Mouse (Mus musculus) Patski (cell line): ENCODE results near the gene Cideb. TPM values are rescaled to one million over a fixed set of nuclear protein-coding genes. Genes with fewer than 3 reads are reported as not detected.
A peak's percentile ranks its signal among the peaks of the same experiment; 100 is the strongest.

Experiments
- ATAC-seq: fragments of 100-300 bp; one replicate; pipeline ENCODE4 v1.8.0; 2021
- CTCF ChIA-PET: fragments of 350-600 bp; sonication (Branson Sonifier 250); formaldehyde crosslinking; loops from one replicate; lab custom pipeline; 2022; ENCODE audit warnings: inconsistent platforms; lab: Charles Lee
- POLR2A ChIA-PET: fragments of 350-600 bp; sonication (Branson Sonifier 250); formaldehyde crosslinking; loops from one replicate; lab custom pipeline; 2022; ENCODE audit warnings: antibody characterized with exemption, inconsistent platforms; lab: Charles Lee
- DNase-seq: peaks from one replicate; pipeline ENCODE4 v3.0.0-alpha.2; 2011; ENCODE audit warnings: low read depth, low spot score
- H3K27me3 ChIP-seq: fragments of 371-371 bp; one replicate; pipeline ENCODE4 v1.5.1; 2021
- CTCF ChIP-seq: fragments of 100-300 bp; IDR thresholded peaks from one replicate; pipeline ENCODE4 v1.5.1; 2021
- in situ Hi-C: fragments of 300-500 bp; cut with MboI; formaldehyde crosslinking; loops from 3 replicates; pipeline ENCODE4 v1.11.1; 2018; ENCODE audit warnings: low pct_unique_long_range_greater_than_20kb, mixed read lengths
- polyA plus RNA-seq: library from polyadenylated mRNA; unstranded; gene quantifications from one replicate; pipeline ENCODE4 v1.2.3, GENCODE M21; 2021

Cideb gene
- polyA plus RNA-seq, 1 experiment from 2014 or later = 1.9 TPM

DNA sequence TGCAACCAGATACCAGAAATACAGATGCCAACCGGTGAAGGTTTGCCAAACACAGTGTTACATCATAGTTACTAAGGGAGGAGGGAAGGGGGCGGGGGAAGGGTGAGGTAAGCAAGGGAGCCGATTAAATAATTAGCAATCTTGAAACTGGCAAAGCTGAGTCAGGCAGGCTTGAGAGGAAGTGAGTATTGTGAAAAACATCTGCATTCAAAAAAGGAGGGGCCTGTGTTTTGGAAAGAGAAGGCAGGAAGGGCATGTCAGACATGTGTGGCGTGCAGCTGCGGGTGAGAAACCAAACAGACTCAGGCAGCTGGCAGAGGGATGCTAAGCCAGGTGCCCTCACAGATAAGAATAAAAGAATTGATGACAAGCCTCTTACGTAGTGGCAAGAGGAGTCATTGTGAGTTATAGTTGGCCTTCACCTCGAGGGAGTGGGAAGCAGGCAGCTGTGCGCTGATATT, 33.8 kb downstream of the Cideb start:
- peak; percentile 58 for ATAC-seq
- ChIA-PET CTCF (interaction anchor here (0.9 to 1.0 kb wide), 2 partner anchors 11 to 12 kb away, joined by 3 read pairs; no protein-coding TSS in a partner anchor), POLR2A (interaction anchor here (1.3 kb wide), 1 partner anchor 8 kb away, joined by 3 read pairs; no protein-coding TSS in a partner anchor)
- DNase-seq = no peak
- H3K27me3 ChIP-seq = no peaks in the 10 kb centered on the region
- no peak for TF ChIP-seq CTCF
- in situ Hi-C loops = no loop called here

DNA sequence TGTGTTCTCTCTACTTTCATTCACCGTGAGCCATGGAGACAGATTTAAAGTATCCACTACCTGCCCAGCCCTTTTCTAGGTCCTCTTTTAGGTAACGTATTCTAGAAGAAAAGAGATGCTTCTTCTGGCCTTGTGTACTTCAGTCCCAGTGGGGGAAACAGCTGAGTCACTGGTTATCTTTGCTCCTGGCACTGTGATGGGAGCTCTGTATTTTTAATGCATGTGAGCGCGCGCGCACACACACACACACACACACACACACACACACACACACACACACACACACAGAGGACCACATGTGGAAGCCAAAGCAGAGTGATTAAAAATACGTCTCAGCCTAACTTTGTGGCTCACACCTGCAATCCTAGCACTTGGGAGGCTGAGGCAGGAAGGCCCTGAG, 34.8 kb downstream of the Cideb start:
- ChIA-PET POLR2A (no interaction called here), CTCF (interaction anchor here (0.6 to 3.3 kb wide), 2 partner anchors 20 to 42 kb away, joined by 3 to 15 read pairs; partner anchors contain the start of gene Tinf2)
- no peak for TF ChIP-seq CTCF
- H3K27me3 ChIP-seq = no peaks in the 10 kb centered on the region
- no peak for ATAC-seq
- DNase-seq = no peak
- in situ Hi-C loops = no loop called here

DNA sequence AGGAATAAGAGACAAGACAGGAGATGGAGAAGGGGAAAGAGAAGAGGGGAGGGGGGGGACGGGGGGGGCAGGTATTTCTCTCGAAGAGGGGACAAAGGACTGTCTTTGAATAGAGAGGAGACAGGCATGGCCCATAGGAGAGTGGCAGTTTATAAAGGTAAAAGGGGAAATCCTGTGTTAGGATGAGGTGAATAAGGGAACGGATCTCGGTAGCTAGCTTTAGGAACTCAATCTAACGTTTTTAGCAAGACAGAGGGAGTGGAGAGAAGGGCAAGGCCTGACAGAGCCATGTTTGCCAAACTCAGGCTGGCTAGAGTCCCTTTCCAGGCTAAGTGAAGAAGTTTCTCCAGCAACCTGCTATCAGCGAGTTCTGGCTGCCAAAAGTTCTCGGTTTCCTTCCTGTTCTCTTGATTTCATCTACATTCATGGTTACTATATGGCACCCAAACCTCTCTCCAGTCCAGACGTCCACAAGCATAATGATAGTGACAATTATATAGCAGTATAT, 35.8 kb downstream of the Cideb start:
- CTCF ChIA-PET = interaction anchor here (0.8 to 3.3 kb wide), 7 partner anchors 9 to 69 kb away, joined by 3 to 15 read pairs (median 3); no protein-coding TSS in a partner anchor
- no peak for DNase-seq
- H3K27me3 ChIP-seq = no peaks in the 10 kb centered on the region
- no peak for ATAC-seq
- in situ Hi-C loops = no loop called here
- no peak for TF ChIP-seq CTCF
- POLR2A ChIA-PET = no interaction called here

DNA sequence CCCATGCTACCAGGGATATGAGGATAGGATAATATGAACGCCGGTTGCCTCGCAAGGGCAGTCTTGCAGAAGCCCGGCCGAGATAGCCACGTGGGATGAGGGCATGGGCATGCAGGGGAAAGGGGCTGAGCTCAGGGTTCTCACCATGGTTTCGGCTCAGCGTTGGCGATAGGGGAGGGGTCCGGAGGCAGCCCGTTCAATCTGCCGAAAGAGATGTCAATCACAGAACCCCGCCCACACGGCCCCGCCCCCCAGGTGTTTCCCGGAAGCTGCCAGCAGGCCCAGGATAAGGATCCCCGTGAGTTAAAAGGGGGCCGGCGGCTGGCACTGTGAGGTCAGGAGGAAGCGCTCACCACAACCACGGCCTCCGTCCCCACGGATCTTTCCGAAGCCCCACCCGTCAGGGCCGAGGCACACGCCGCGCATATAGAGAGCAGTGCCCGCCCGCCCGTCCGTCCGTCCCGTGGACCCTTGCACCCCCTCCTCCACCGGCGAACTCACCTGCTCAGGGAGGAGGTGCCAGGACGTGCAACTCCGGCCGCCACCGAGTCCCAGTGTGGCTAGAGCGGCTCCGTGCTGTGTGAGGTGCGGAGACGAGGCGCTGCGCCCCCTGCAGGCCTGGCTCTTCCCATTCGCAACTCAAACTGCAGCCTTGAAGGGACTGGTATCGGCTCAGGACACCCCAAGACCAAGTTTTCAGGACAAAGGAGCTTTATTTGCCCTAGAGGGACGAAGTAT, 36.4 kb downstream of the Cideb start, which contains the start of gene Rabggta:
Gene Rabggta, minus strand, starts transcription at position 564 of the 738 bp plus-strand sequence.
- ATAC-seq (peak; percentile 62), DNase-seq (no peak)
- H3K27me3 ChIP-seq = no peaks in the 10 kb centered on the region
- no peak for TF ChIP-seq CTCF
- CTCF ChIA-PET = interaction anchor here (0.8 to 3.3 kb wide), 11 partner anchors 9 to 69 kb away, joined by 3 to 15 read pairs (median 3); partner anchors contain the start of gene Tinf2
- in situ Hi-C loops = no loop called here
- POLR2A ChIA-PET = no interaction called here

DNA sequence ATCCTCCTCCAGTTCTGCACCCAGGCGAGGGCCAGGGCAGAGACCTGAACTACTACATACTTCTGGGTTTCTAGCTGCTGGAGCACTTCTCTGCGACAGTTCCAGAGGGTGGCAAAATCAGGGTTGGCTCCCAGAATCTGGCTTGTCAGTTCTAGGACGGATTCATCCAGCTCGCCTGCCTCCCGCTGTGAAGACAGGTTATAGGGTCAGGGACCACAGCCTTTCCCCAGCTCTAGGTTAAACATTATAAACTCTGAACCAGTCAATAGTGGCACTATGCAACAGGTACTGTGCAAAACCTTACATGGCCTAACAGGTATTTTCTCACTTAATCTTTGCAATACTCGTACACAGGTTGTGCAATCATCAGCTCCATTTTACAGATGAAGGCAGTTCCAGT, 37.2 kb downstream of the Cideb start:
- DNase-seq (no peak), ATAC-seq (no peak)
- in situ Hi-C loops = no loop called here
- ChIA-PET CTCF (interaction anchor here (1.0 to 3.3 kb wide), 6 partner anchors 14 to 39 kb away, joined by 3 to 15 read pairs (median 5); partner anchors contain the start of gene Tinf2), POLR2A (no interaction called here)
- no peaks in the 10 kb centered on the region for H3K27me3 ChIP-seq
- no peak for TF ChIP-seq CTCF

DNA sequence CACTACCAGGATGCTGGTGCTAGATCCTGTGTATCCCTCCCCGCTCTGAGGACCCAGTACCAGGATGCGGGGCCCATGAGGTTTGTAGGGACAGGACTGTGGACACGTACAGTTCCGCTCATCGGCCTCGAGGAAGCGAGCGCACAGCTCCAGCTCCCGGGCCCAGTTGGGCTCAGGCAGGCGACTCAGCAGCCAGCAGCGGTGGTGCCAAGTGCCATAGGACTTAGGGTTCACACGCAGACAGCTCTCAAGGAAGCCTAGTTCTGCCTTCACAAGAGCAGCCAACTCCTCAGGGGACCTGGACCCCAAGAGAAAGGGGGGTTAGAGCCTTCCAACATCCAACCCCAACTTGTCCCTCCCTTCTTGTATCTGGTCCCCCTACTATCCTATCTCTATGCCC, 37.6 kb downstream of the Cideb start:
- no peaks in the 10 kb centered on the region for H3K27me3 ChIP-seq
- DNase-seq (no peak), ATAC-seq (no peak)
- CTCF ChIA-PET = interaction anchor here (1.0 to 3.3 kb wide), 4 partner anchors 14 to 39 kb away, joined by 5 to 15 read pairs (median 6); partner anchors contain the start of gene Tinf2
- TF ChIP-seq CTCF = no peak
- POLR2A ChIA-PET = no interaction called here
- in situ Hi-C loops = no loop called here

DNA sequence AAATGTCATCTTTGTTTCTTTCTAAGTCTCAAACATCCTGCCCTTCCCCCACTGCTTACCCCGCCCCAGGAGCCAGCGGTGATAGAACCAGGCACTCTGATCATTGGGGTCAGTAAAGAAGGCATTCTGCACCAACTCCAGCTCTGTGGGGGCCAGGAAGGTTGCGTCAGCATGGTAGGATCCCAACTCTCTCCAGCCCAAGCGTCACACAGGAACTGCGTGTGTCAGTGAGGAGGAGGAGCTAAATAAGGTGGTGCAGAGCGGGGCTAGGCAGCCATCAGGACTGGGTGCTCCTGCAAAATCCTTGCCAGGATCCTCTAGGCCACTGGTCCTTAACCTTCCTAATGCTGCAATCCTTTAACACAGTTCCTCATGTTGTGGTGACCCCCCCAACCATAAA, 38.5 kb downstream of the Cideb start:
- no peak for TF ChIP-seq CTCF
- DNase-seq (no peak), ATAC-seq (no peak)
- CTCF ChIA-PET = no interaction called here
- H3K27me3 ChIP-seq = no peaks in the 10 kb centered on the region
- POLR2A ChIA-PET = no interaction called here
- in situ Hi-C loops = no loop called here

DNA sequence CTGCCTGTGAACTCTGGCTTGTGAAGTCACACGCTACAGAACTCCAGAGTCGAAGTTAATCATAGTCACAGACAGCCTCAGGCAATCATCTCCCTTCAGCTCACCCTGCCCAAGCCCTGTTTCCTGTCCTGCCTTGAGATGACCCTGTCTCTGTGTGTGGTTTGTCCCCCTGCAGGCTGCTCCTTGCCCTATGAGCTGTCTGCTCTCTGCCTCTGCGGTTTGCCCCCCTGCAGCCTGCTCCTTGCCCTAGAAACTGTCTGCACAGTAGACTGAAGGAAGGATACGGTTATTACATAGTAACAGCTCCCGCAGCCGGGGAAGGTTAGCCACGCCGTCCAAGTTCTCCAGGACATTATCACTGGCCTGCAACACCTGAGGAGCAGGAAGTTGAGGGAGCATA, 41.4 kb downstream of the Cideb start:
- ATAC-seq = peak; percentile 85
- no peak for TF ChIP-seq CTCF
- no peaks in the 10 kb centered on the region for H3K27me3 ChIP-seq
- peak; percentile 85 for DNase-seq
- ChIA-PET POLR2A (interaction anchor here (0.8 to 1.4 kb wide), 3 partner anchors 8 to 30 kb away, joined by 3 read pairs; no protein-coding TSS in a partner anchor), CTCF (interaction anchor here (1.4 to 3.0 kb wide), 4 partner anchors 14 to 35 kb away, joined by 3 to 20 read pairs (median 7); partner anchors contain the start of gene Tinf2)
- in situ Hi-C loops = no loop called here

DNA sequence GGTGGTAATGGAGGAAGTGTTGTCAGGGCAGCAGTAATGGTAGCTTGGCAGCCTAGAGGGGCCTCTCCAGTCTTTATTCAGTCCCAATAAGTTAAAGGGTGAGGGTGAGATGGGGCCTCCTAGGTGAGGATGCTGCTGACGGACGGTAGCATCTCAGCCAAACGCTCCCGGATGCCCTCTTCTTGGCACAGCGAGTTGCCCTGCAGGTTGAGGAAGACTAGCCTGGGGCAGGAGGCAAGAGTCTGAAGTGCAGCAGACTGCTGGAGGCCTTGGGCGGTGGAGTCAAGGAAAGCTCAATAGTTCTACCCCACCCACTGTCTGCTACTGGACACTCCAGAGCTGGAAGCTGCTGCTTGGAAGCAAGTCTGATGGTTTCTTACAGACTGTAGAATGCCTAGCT, 42.0 kb downstream of the Cideb start:
- DNase-seq = no peak
- POLR2A ChIA-PET = interaction anchor here (1.0 to 1.4 kb wide), 2 partner anchors 9 to 16 kb away, joined by 3 read pairs; no protein-coding TSS in a partner anchor
- in situ Hi-C loops = no loop called here
- H3K27me3 ChIP-seq = no peaks in the 10 kb centered on the region
- peak; percentile 4 for ATAC-seq
- CTCF ChIA-PET = interaction anchor here (1.4 to 3.0 kb wide), 4 partner anchors 15 to 35 kb away, joined by 3 to 20 read pairs (median 7); partner anchors contain the start of gene Tinf2
- no peak for TF ChIP-seq CTCF

DNA sequence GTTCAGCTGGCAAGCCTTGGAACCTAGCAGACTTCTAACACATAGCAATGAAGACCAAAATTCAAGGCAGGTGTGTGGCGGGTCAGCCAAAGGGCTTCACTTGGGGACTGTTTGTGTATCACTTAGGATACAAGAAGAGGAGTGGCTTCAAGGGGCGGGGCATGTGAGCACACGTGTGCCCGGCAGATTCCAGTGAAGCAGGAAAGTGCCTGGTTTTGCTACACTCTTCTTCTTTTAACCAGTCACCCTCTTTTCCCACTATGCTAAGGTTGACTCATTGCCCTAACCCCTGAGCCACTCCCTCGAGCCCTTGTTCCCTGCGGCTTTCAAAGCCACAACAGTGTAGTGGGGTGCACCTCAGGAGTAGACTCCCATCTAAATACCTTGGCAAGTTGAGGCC, 43.4 kb downstream of the Cideb start:
- ATAC-seq (peak; percentile 24), DNase-seq (no peak)
- ChIA-PET CTCF (interaction anchor here (1.7 to 3.0 kb wide), 2 partner anchors 28 to 33 kb away, joined by 5 to 20 read pairs; partner anchors contain the start of gene Tinf2), POLR2A (interaction anchor here (0.7 kb wide), 1 partner anchor 28 kb away, joined by 6 read pairs; no protein-coding TSS in a partner anchor)
- no peaks in the 10 kb centered on the region for H3K27me3 ChIP-seq
- in situ Hi-C loops = no loop called here
- TF ChIP-seq CTCF = no peak
